Mouse (Mus musculus): ENCODE measurements around the gene Abi2. TPM values are rescaled to one million over a fixed set of nuclear protein-coding genes. Genes with fewer than 3 reads are reported as not detected.

The Abi2 gene
- polyA plus RNA-seq (2014; fragmentation: Illumina TruSeq; extraction: RNeasy Lipid Tissue Mini Kit (QIAGEN cat#74804); ENCODE audit: low replicate concordance), result 5.0 TPM

DNA sequence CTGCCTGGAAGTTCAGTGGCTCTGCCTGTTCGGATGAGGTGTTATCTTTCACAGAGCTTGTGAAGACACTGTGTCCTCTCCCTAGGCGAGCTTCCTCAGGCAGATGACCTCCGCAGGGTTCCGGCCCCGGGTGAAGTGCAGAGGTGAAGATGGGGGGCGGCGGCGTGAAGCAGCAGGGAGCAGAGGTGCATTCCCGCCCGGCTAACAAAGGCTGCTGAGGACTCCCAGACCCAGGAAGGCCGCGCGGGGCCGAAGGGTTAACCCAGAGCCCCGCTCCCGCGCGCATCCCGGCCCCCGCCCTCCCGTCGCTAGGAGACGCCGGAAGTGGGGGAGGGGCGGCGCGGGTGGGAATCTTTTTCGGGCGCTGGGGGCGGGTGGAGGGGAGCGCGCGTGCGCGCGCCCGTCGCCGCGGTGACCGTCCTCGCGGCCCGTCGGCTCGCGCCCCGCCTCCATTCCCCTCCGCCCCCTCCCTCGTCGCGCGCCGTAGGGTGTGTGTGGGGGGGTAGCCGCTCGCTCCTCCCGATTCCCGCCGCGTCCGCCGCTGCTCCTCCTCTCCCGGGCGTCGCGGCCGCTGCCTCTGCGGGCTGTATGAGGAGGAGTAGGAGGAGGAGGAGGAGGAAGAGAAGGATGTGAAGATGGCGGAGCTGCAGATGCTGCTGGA lies at the start of gene Abi2:
TSS of gene Abi2 (plus strand) at position 452 of the 661 bp plus-strand sequence.

Other genes starting within 250 kb of the Abi2 start
- 34.1 TPM for gene Nbeal1, start 229.0 kb upstream of the Abi2 start, polyA plus RNA-seq (2014; fragmentation: Illumina TruSeq; extraction: RNeasy Lipid Tissue Mini Kit (QIAGEN cat#74804); ENCODE audit: low replicate concordance)
- 11.5 TPM for gene Cyp20a1, start 66.3 kb upstream of the Abi2 start, polyA plus RNA-seq (2014; fragmentation: Illumina TruSeq; extraction: RNeasy Lipid Tissue Mini Kit (QIAGEN cat#74804); ENCODE audit: low replicate concordance)
- 68.2 TPM for gene Raph1, start 157.5 kb downstream of the Abi2 start, polyA plus RNA-seq (2014; fragmentation: Illumina TruSeq; extraction: RNeasy Lipid Tissue Mini Kit (QIAGEN cat#74804); ENCODE audit: low replicate concordance)

Measured in small intestine, adult 10 weeks (tissue).